Mouse (Mus musculus): Measurements from ENCODE around the gene Alg6. TPM values are rescaled to one million over a fixed set of nuclear protein-coding genes. Genes with fewer than 3 reads are reported as not detected.

Gene Alg6
- total RNA-seq, 2 experiments from 2014 or later: 6.7 to 7.2 TPM

Other genes with a start within 250 kb of the Alg6 start
- gene Foxd3, start 59.4 kb upstream of the Alg6 start, total RNA-seq (2021): 1 to 10 TPM; 2.4 to 3.9 TPM
- gene Efcab7, start 113.5 kb downstream of the Alg6 start, total RNA-seq (2021): 1 to 10 TPM; 2.5 to 2.7 TPM
- gene Pgm1, start 213.8 kb downstream of the Alg6 start, total RNA-seq (2021): 100 to 1,000 TPM; 889 to 917 TPM
- gene Itgb3bp, start 214.1 kb downstream of the Alg6 start, total RNA-seq (2021): 1 to 10 TPM; 4.1 TPM

Measured in gastrocnemius, postnatal 14 days (tissue).